Mouse (Mus musculus) forebrain, embryonic 14.5 days (tissue): ENCODE measurements at regions not wholly inside any gene's neighbourhood (a gene's known extent, or its start where the extent isn't known, plus 50 kb on each side); places are given as distances from the start of the nearest gene placed in this dataset.

Experiments
- ATAC-seq: fragments of 200-750 bp; cut with Nextera tagmentation; 2 replicates; pipeline ENCODE4 v1.8.0; 2017; ENCODE audit warnings: mild to moderate bottlenecking, moderate library complexity
- DNase-seq: peaks from one replicate; pipeline ENCODE4 v3.0.0-alpha.2; 2015; ENCODE audit warnings: low spot score
- H3K27ac ChIP-seq: fragments of 300-500 bp; sonication (generic); 2 replicates; pipeline ENCODE4 v1.5.1; 2014; ENCODE audit warnings: low read depth, mild to moderate bottlenecking, control low read depth, low read length, moderate library complexity
- H3K27me3 ChIP-seq: fragments of 300-500 bp; sonication (generic); replicated peaks from 2 replicates; pipeline ENCODE4 v1.6.1; 2014; ENCODE audit warnings: low read length, control low read depth, mixed read lengths; ENCODE audit not compliant: control insufficient read depth, insufficient read depth
- H3K36me3 ChIP-seq: fragments of 300-500 bp; sonication (generic); 2 replicates; pipeline ENCODE4 v1.6.1; 2014; ENCODE audit warnings: low read length, control low read depth; ENCODE audit not compliant: control insufficient read depth, insufficient read depth
- H3K4me1 ChIP-seq: fragments of 300-500 bp; sonication (generic); 2 replicates; pipeline ENCODE4 v1.6.1; 2014; ENCODE audit warnings: antibody characterized with exemption, low read length, control low read depth; ENCODE audit not compliant: control insufficient read depth, insufficient read depth
- H3K4me2 ChIP-seq: fragments of 300-500 bp; sonication (generic); 2 replicates; pipeline ENCODE4 v1.6.1; 2014; ENCODE audit warnings: mild to moderate bottlenecking, control low read depth, low read length
- H3K4me3 ChIP-seq: fragments of 300-500 bp; sonication (generic); 2 replicates; pipeline ENCODE4 v1.5.1; 2014; ENCODE audit warnings: low read depth, low read length, control low read depth
- H3K9ac ChIP-seq: fragments of 300-500 bp; sonication (generic); 2 replicates; pipeline ENCODE4 v1.6.1; 2014; ENCODE audit warnings: mild to moderate bottlenecking, low read length, control low read depth, moderate library complexity
- H3K9me3 ChIP-seq: fragments of 300-500 bp; sonication (generic); replicated peaks from 2 replicates; pipeline ENCODE4 v1.6.1; 2016; ENCODE audit warnings: low read length, control low read depth, mixed read lengths; ENCODE audit not compliant: control insufficient read depth
- WGBS: fragments of 180-500 bp; shearing (Covaris S2); extraction: QIAGEN DNeasy Blood & Tissue Kit; methylation state at CpG from one replicate; pipeline ENCODE4 v1.1.7; 2014; 5-methylcytosine and 5-hydroxymethylcytosine counted together

DNA sequence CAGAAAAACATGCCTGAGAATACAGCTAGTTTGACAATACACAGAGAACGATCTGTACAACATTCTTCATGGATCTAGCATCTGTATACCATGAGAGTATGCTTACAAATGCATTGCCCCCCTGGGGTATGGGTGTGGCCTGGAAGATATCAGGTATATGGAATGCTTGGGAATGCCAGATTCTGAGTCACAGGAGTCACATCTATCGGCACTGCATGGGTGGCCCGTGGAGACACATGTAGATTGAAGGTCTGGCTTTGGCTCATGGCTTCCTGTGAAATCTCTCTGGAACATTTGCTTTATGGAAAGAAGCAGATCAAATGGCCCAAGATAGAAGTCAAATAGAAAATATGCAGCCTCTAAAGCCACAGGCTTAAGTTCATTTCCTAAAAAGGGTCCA, 59.6 kb downstream of the Kcne4 start:
- no peak overlapping the region for H3K27ac ChIP-seq
- H3K4me1 ChIP-seq = no peaks in the 10 kb centered on the region
- DNase-seq (no peak), ATAC-seq (no peak)
- no peak overlapping the region for H3K4me3 ChIP-seq
- 92% methylated on average over 3 of the region's 3 CpGs for WGBS
- H3K36me3 ChIP-seq = no peaks in the 10 kb centered on the region
- no peaks in the 10 kb centered on the region for H3K27me3 ChIP-seq
- no peak overlapping the region for H3K4me2 ChIP-seq
- no peaks in the 10 kb centered on the region for H3K9me3 ChIP-seq
- H3K9ac ChIP-seq = no peak overlapping the region

DNA sequence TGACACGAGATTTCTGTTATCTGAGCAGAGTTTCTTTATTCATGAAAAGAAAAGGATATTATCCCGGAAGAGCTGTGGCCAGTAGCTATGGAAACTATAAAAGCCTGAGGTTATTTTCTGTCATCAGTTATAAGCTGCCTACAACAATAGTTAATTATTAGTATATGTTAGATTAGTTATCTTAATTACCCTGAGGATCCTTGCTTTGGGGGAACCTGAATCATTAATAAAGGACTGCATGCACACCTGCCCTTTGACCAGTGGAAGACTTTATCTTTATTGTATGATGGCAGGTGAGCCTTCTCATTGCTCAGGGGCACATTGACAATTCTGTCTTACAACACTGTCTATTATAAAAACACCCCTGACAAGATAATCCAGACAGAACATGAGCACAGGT, 62.7 kb downstream of the Kcne4 start:
- H3K27me3 ChIP-seq = no peaks in the 10 kb centered on the region
- DNase-seq = no peak
- no peaks in the 10 kb centered on the region for H3K4me1 ChIP-seq
- whole genome bisulfite sequencing = 60% methylated on average over 2 of the region's 2 CpGs
- no peak for ATAC-seq
- H3K36me3 ChIP-seq = no peaks in the 10 kb centered on the region
- H3K9me3 ChIP-seq = no peaks in the 10 kb centered on the region
- H3K4me2 ChIP-seq = no peak overlapping the region
- no peak overlapping the region for H3K9ac ChIP-seq
- no peak overlapping the region for H3K4me3 ChIP-seq
- no peak overlapping the region for H3K27ac ChIP-seq

DNA sequence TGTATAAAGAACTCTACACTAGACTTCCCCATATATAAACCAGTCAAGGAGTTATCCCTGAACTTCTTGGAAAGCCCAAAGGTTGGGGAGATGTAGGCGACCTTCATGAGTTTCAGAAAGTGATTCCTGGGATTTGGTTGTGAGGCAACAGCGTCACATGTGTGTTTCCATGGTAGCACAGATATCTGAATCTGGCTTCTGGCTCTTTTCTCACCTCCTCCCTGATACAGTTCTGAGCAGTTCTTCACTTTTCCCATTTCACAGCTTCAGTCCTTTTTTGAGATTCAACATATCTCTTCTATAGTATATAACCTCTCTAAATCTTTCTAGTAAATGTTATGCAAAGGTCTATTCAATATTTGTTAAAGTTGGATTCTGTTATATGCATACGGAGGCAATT, 65.9 kb downstream of the Kcne4 start:
- no peak overlapping the region for H3K27ac ChIP-seq
- no peaks in the 10 kb centered on the region for H3K27me3 ChIP-seq
- no peaks in the 10 kb centered on the region for H3K9me3 ChIP-seq
- H3K4me1 ChIP-seq = no peaks in the 10 kb centered on the region
- H3K4me3 ChIP-seq = no peak overlapping the region
- WGBS = 88% methylated on average over 3 of the region's 3 CpGs
- DNase-seq = no peak
- H3K4me2 ChIP-seq = no peak overlapping the region
- H3K36me3 ChIP-seq = no peaks in the 10 kb centered on the region
- H3K9ac ChIP-seq = no peak overlapping the region
- no peak for ATAC-seq

DNA sequence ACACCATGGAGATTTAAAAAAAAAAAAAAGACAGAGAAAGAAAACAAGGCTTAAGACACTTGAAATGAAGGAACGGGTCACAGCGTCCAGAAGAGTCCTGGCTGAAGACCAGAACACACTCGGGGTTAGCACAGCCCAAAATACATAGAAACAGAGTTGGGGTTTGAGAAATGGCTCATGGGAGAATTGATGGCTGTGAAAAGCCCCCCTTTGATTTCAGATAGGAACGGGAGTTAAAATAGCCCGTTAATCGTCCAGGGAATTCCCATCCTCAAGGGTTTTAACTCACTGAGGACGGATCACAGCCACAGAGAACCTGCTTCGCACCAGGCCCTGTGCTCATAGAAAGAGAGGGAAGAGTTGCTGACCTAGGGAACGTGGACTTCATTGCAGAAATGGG, 72.7 kb downstream of the Kcne4 start:
- H3K9me3 ChIP-seq = no peaks in the 10 kb centered on the region
- H3K4me3 ChIP-seq = no peak overlapping the region
- DNase-seq (no peak), ATAC-seq (no peak)
- H3K27me3 ChIP-seq = no peaks in the 10 kb centered on the region
- H3K27ac ChIP-seq = no peak overlapping the region
- no peaks in the 10 kb centered on the region for H3K4me1 ChIP-seq
- 84% methylated on average over 9 of the region's 9 CpGs for WGBS
- H3K36me3 ChIP-seq = no peaks in the 10 kb centered on the region
- H3K9ac ChIP-seq = no peak overlapping the region
- H3K4me2 ChIP-seq = no peak overlapping the region

DNA sequence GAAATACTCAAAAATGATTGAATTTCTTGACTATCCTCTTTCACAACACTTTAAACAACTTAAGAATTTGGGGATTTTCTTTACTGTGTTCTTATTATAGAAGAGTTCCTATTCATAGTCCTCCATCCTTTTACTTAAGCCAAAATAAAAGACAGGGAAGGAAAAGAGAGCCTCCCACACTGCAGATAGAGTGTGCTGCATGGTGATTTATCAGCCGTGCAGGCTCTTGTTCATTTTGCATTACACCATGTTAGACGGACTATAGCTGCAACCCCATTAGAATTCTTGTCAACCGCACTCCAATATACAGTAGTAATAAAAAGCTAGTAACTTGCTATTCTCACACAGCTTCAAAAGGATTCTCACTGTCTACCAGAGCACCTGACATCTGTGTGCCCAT, 74.8 kb downstream of the Kcne4 start:
- no peaks in the 10 kb centered on the region for H3K27me3 ChIP-seq
- H3K9me3 ChIP-seq = no peaks in the 10 kb centered on the region
- WGBS = 91% methylated on average over 3 of the region's 3 CpGs
- H3K36me3 ChIP-seq = no peaks in the 10 kb centered on the region
- H3K4me1 ChIP-seq = no peaks in the 10 kb centered on the region
- H3K9ac ChIP-seq = no peak overlapping the region
- no peak overlapping the region for H3K4me3 ChIP-seq
- DNase-seq (no peak), ATAC-seq (no peak)
- H3K4me2 ChIP-seq = no peak overlapping the region
- H3K27ac ChIP-seq = no peak overlapping the region

DNA sequence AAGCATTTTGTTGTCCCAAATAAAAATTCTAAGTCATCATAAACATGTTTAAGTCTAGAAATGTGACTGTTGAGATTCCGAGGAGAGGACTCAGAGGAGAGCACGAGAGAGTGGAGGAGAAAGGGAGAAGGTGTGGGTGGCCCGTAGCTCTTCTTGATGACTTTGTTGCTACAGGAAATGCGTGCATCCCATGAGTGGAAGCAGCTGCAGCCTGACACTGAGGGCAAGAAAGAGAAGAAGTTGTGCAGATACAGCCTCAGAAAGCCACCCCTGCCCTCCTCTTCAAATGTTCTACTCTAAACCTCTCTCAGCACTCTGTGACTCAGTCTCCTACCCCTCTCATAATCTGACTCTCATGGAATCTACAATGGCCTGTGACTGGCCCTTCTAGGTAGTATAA, 77.7 kb downstream of the Kcne4 start:
- Histone ChIP-seq H3K36me3 (no peaks in the 10 kb centered on the region), H3K4me3 (no peak overlapping the region), H3K27me3 (no peaks in the 10 kb centered on the region), H3K9me3 (no peaks in the 10 kb centered on the region), H3K4me2 (no peak overlapping the region), H3K9ac (no peak overlapping the region), H3K27ac (no peak overlapping the region), H3K4me1 (no peaks in the 10 kb centered on the region)
- no peak for ATAC-seq
- no peak for DNase-seq
- WGBS = 83% methylated on average over 4 of the region's 4 CpGs

DNA sequence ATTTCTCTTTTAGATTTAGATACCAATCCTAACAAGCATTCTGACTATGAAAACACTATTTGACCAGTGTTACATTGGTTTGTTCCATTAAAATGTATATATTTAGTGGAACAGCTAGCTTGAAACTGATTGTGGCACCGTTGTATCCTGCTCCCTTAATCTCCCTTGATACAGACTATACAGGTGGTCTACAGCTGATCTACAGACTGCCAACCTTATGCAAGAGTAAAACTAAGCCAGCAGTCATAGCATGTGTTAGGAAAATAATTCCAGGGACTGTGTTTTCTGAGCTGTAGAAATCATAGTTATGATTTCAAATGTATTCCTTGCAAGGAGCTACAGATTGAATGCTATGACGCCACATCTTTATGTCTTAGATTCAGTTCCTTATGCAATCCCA, 78.6 kb downstream of the Kcne4 start:
- no peak overlapping the region for H3K4me3 ChIP-seq
- H3K27ac ChIP-seq = no peak overlapping the region
- no peak overlapping the region for H3K9ac ChIP-seq
- H3K27me3 ChIP-seq = no peaks in the 10 kb centered on the region
- DNase-seq (no peak), ATAC-seq (no peak)
- H3K36me3 ChIP-seq = no peaks in the 10 kb centered on the region
- WGBS = 86% methylated on average over 2 of the region's 2 CpGs
- H3K9me3 ChIP-seq = no peaks in the 10 kb centered on the region
- no peak overlapping the region for H3K4me2 ChIP-seq
- no peaks in the 10 kb centered on the region for H3K4me1 ChIP-seq

DNA sequence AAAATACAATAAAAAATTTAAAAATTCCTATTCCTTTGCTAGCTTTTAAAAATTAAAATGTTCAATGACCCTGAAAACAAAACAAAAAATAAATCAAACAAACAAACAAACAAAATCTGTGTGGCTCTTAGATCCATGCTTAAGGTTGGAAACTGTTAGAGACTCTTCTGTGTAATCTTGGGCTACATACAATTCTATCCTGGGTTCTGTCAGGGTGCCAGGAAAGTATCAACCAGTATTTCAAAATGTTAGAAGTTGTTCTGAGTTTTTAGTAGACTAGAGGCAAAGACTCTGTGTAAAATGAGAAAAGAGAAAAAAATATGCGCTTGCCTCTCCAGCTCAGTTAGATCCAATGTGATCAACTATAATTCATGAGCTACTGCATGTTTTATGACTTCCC, 91.0 kb downstream of the Kcne4 start:
- ATAC-seq = no peak
- H3K27ac ChIP-seq = no peak overlapping the region
- 82% methylated on average over 1 of the region's 1 CpGs for WGBS
- no peak overlapping the region for H3K9ac ChIP-seq
- H3K4me3 ChIP-seq = no peak overlapping the region
- DNase-seq = no peak
- H3K4me1 ChIP-seq = no peaks in the 10 kb centered on the region
- H3K27me3 ChIP-seq = no peaks in the 10 kb centered on the region
- no peak overlapping the region for H3K4me2 ChIP-seq
- H3K36me3 ChIP-seq = no peaks in the 10 kb centered on the region
- H3K9me3 ChIP-seq = no peaks in the 10 kb centered on the region

DNA sequence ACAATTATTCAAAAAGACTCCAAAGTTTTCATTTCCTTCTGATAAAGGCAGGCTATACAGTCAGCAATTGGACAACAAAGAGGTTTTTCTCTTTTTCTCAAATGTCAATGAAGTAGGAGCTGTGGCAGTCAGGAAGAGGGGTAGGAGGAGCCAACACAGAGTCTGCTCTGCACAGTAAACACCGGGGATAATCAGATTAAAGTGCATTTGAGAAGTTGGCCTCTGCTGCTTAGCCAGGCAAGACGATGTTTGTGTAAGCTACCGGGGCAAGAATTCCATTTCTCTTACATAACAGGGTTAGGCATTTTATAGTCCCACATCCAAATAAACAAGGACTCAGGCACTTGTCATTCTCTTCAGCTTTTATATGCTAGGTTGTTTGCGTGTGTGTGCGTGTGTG, 91.4 kb downstream of the Kcne4 start:
- DNase-seq (no peak), ATAC-seq (no peak)
- H3K9ac ChIP-seq = no peak overlapping the region
- no peaks in the 10 kb centered on the region for H3K9me3 ChIP-seq
- WGBS = 36% methylated on average over 5 of the region's 5 CpGs
- H3K4me3 ChIP-seq = no peak overlapping the region
- H3K4me2 ChIP-seq = no peak overlapping the region
- no peaks in the 10 kb centered on the region for H3K27me3 ChIP-seq
- H3K4me1 ChIP-seq = no peaks in the 10 kb centered on the region
- H3K36me3 ChIP-seq = no peaks in the 10 kb centered on the region
- no peak overlapping the region for H3K27ac ChIP-seq

DNA sequence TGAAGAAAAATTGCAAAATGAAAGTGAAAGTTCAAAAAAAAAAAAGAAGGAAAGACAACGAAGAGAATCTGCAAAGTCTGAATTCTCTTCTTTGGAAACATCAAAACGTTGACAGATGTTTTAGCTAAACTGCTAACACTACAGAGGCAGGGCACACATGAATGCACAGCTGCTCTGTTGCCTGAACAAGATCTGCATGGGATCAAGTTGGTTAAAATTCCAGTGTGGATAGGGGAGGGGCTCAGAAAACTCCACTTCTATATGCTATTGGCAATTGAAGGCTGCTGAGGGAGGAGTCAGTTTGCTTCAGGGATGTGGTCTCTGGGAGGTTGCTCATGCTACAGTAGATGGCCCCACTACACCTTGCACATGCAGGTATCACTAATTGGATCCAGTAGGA, 97.2 kb downstream of the Kcne4 start:
- H3K4me3 ChIP-seq = no peak overlapping the region
- H3K27ac ChIP-seq = no peak overlapping the region
- no peaks in the 10 kb centered on the region for H3K27me3 ChIP-seq
- no peaks in the 10 kb centered on the region for H3K36me3 ChIP-seq
- DNase-seq = no peak
- H3K4me2 ChIP-seq = no peak overlapping the region
- no peaks in the 10 kb centered on the region for H3K4me1 ChIP-seq
- no peak overlapping the region for H3K9ac ChIP-seq
- no peak for ATAC-seq
- no peaks in the 10 kb centered on the region for H3K9me3 ChIP-seq
- 51% methylated on average over 2 of the region's 2 CpGs for WGBS
